Mouse (Mus musculus) mouse embryonic stem cell (cell line): ENCODE data around the gene Castor1.
"Not testable (repeated sequence)": the region's sequence is repeated elsewhere in the genome, so short reads cannot be mapped to it uniquely, and the experiment has no call there.

Experiments
- in situ Hi-C, 2 experiments: fragments of 300-500 bp; cut with MboI; formaldehyde crosslinking; loops; 1 replicate in 1 of 2; 3 replicates in 1 of 2; pipeline ENCODE4 v1.14.3; 2019 to 2020; ENCODE audit warnings: low sequenced_read_pairs in 2 of 2, low pct_unique_long_range_greater_than_20kb in 1 of 2, mixed read lengths in 1 of 2; ENCODE audit not compliant: unreplicated experiment in 1 of 2

The Castor1 gene

GRCm38 (mm10) chr11:4217914-4218629, at the start of gene Castor1:
Gene Castor1, plus strand, starts transcription at chr11:4218225.
- in situ Hi-C loops = no loop called here

DNA sequence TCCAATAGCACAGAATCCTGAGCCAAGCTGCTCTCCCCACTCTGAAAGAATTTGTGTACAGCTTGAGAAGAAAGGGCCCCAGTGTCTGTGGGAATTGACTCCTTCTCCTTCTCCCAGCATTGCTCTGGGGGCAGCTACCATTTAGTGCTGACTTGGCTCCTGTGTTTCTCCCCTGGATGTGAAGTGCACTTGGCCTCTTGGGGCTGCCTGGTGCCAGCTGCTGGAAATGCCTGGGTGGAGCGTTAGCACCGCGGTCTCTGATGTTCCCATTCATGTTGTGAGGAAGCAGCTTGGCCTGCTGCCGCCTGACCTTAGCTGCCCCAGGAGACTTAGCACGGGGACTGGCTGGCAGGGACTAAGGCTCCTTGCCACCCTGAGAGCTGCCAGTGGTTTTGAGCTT, 43.4 kb upstream of the Castor1 start:
- in situ Hi-C loops = no loop called here

GRCm38 (mm10) chr11:4177716-4178115, 40.3 kb upstream of the Castor1 start:
- in situ Hi-C loops = no loop called here

DNA sequence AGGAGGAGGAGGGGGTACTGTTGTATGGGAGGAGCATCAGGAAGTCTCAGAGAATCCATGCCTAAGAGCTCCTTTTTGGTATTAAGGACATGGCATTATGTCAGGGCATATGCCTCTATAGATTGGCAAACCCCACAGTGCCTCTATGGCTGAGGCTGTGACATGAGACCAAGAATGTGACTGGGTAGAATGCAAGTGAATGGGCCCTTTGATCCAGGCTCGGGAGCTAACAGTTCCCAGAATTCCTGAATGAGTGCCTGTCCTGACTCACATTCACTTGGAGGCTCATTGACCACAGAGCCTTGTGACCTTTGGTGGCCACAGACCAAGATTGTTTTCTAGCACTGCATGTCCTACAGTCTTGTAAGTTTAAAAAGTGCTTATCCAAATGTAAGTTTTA, 36.0 kb upstream of the Castor1 start:
- in situ Hi-C loops = no loop called here

DNA sequence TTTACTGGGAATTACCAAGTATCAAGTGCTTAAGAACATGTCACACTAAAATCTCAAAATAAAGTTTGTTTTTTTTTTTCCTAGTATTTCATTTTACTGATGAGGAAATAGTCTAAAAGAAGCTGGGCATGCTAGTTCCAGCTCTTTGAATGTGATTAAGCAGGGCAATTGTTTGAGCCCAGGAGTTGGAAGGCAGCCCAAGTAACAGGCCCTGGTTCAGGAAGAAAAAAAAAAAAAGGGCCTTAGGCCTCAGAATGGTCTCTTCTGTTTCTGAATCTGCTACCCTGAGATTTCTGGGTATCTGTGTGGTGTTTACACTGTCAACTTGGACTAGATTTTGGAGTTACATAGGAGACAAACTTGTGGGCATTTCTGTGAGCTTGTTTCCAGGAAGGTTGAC, 34.5 kb upstream of the Castor1 start:
- in situ Hi-C loops = no loop called here

- in situ Hi-C loops = no loop called here
Observed at GRCm38 (mm10) chr11:4184251-4184952, 33.6 kb upstream of the Castor1 start.

DNA sequence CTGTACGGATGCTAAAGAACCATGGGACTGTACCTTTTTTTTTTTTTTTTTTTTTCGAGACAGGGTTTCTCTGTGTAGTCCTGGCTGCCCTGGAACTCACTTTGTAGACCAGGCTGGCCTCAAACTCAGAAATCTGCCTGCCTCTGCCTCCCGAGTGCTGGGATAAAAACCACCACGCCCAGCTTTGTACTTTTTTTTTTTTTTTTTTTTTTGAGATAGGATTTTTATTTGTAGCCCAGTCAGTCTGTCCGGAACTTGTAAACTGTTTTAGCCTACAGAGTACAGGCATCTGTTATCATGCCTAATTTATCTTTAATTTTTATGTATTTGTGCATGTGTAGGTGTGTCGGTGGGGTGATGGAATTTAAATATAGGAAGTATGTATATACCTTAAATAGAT, 32.5 kb upstream of the Castor1 start:
- in situ Hi-C loops = not testable (repeated sequence)

- in situ Hi-C loops = no loop called here
Observed at GRCm38 (mm10) chr11:4186486-4187317, 31.3 kb upstream of the Castor1 start, which contains the start of gene Tbc1d10a. Gene Tbc1d10a, plus strand, starts transcription at chr11:4186789.

DNA sequence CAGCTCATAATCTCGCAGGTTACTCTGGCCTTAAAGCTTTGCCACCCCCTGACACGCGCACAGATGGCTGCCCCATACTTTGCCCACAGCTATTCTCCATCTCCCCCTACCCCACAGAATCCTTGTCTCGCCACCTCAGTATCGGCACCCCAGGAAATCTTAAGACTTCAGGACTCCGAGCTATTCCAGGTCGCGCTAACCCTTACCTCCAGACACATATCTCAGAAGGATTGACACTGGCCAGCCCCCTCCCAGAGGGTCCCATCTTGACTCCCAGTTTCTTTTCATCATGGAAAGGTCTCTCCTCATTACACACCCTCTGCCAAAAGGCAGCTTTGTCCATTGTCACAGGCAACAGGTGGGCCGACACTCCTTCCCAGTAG, 30.7 kb upstream of the Castor1 start:
- in situ Hi-C loops = no loop called here

- in situ Hi-C loops = no loop called here
Observed at GRCm38 (mm10) chr11:4189182-4189581, 28.8 kb upstream of the Castor1 start.

DNA sequence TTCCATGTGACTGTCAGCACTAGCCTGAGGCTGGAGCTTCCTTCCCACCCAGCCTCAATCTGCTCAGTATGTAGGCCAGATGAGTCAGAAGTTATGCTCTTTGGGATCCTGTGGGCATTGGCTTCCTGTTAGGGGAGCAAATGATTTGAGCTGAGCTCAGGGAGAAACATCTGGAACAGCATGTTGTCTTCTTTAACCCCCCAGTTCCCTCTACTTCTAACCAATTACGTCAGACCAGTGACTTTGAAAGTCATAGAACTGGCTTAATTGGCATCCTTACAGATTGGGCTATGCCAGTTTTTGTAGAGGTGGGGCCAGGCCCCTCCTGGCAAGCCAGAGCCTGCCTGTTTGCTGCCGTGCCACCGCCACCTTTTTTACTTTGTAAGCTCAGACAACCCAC, 27.3 kb upstream of the Castor1 start:
- in situ Hi-C loops = no loop called here

GRCm38 (mm10) chr11:4192757-4193156, 25.3 kb upstream of the Castor1 start:
- in situ Hi-C loops = no loop called here

DNA sequence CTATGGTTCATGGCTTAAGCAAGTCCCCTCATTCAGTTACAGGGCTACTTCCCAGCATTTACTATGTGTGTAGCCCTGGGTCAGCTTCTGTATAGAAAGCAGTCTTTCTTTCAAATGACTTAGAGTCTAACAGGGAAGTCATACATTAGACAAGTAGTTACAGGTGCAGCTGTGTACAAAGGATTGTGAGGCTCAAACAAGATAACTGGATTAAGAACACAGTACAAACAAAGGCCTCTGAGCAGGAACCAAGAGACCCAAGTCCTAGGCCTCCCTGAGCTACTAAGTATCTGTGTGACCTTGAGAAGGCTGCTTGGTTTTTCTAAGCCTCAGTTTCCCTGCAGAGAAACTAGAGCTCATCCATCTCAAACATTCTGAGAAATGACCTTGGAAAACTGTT, 24.6 kb upstream of the Castor1 start:
- in situ Hi-C loops = no loop called here

DNA sequence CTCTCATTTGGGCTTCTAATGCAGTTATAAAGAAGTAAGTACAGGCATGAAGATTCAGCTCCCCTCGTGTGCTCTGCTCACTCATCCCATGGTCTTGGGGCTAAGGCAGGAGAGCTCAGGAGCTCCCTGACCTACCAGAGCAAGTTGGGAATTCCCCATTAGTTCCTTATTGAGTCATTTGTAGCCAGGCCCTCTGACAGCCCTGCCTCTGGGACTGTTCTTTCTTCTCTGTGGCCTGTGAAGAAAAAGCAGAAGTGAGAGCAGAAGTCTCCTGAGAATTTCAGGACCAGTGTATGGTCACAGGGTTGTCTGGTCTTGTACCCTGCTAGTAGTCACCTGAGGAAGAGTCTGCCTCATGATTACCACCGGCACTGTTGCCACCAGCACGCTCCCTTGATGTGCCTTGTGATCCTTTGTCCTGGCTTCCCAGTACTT, 22.4 kb upstream of the Castor1 start:
- in situ Hi-C loops = no loop called here

DNA sequence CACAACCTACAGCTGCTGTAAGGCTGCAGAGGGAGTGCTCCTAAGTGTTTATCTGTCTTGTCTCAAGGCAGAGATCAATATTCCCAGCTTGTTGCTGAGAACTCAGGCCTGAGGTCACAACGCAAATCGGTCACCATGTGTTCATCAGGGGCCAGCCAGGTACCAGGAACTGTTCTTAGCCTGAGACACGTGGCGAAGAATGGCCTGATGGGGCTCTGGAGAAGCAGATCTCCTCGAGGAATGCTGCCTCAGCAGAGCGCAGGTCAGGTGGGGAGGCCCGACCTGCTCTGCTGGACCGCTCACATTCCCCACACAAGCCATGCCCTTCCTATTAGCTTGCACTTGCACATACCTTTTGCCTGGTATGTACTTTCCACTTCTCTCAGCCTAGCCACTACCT, 21.4 kb upstream of the Castor1 start:
- in situ Hi-C loops = no loop called here

DNA sequence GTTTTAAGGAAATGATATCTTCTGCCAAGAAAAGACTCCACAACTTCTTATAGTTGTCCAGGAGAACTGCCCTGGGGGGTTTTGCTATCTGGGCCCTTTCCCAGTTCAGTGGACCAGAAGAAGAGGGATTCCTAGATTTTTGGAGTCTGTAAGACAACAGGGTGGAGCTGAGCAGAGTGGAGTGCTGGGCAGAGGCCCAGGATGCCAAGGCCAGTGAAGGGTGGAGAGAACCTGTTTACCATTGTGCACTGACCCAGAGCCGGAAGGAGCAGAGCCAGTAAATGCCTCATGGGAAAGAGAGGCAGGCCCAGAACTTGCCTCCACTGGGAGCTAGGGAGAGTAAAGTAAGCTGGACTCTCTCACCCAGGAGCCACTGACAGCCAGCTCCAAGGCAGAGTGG, 20.3 kb upstream of the Castor1 start:
- in situ Hi-C loops = no loop called here

DNA sequence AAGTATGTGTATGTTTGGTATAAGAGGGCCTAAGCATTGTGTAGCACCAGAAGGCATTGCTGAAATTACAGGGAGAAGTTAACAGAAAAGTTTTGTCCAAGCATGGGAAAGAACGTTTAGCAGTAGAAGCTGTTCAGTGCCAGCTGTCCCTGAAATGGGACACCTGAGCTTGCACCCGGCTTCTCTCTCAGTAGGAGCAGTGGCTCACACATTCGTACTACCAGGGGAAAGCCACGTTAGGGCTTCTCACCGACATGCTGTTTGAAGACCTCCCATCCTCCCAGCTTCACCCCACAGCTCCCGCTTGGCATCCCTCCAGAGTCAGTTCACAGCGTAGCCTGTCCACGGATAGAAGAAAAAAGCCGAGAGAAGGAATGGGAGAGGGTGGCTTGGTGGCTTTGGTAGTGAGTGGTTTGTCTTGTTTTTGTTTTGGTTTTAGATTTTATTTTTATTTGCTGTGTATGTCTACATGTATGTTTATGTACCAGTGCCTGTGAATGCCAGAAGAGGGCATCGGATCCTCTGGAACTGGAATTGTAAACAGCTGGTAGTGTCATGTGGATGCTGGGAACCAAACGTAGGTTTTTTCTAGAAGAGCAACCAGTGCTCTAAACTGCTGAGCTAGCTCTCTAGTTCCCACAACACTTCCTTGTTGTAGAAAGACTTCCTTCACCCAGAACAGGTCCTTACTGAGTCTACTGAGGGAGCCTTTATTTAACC, 15.9 kb upstream of the Castor1 start:
- in situ Hi-C loops = no loop called here

- in situ Hi-C loops = no loop called here
Observed at GRCm38 (mm10) chr11:4202995-4203704, 14.9 kb upstream of the Castor1 start.
